Mouse (Mus musculus) midbrain, embryonic 12.5 days (tissue): ENCODE measurements around the gene Ppp1r26. TPM values are rescaled to one million over a fixed set of nuclear protein-coding genes. Genes with fewer than 3 reads are reported as not detected.
A peak's percentile ranks its signal among the peaks of the same experiment; 100 is the strongest.

Experiments
- ATAC-seq: fragments of 200-750 bp; cut with Nextera tagmentation; 2 replicates; pipeline ENCODE4 v1.8.0; 2017; ENCODE audit warnings: low read depth, moderate TSS enrichment, moderate library complexity; ENCODE audit not compliant: low FRiP score
- H3K27ac ChIP-seq: fragments of 300-500 bp; sonication (generic); replicated peaks from 2 replicates; pipeline ENCODE4 v1.5.1; 2016; ENCODE audit warnings: mild to moderate bottlenecking
- H3K27me3 ChIP-seq: fragments of 300-500 bp; sonication (generic); 2 replicates; pipeline ENCODE4 v1.6.1; 2016; ENCODE audit warnings: mild to moderate bottlenecking
- H3K36me3 ChIP-seq: fragments of 300-500 bp; sonication (generic); 2 replicates; pipeline ENCODE4 v1.6.1; 2016
- H3K4me1 ChIP-seq: fragments of 300-500 bp; sonication (generic); 2 replicates; pipeline ENCODE4 v1.6.1; 2016
- H3K4me2 ChIP-seq: fragments of 300-500 bp; sonication (generic); replicated peaks from 2 replicates; pipeline ENCODE4 v1.6.1; 2016; ENCODE audit warnings: mild to moderate bottlenecking, moderate library complexity
- H3K4me3 ChIP-seq: fragments of 300-500 bp; sonication (generic); 2 replicates; pipeline ENCODE4 v1.5.1; 2016; ENCODE audit warnings: mild to moderate bottlenecking
- H3K9ac ChIP-seq: fragments of 300-500 bp; sonication (generic); replicated peaks from 2 replicates; pipeline ENCODE4 v1.6.1; 2016; ENCODE audit warnings: mild to moderate bottlenecking, moderate library complexity
- H3K9me3 ChIP-seq: fragments of 300-500 bp; sonication (generic); 2 replicates; pipeline ENCODE4 v1.6.1; 2016; ENCODE audit warnings: mild to moderate bottlenecking
- WGBS: fragments of 180-500 bp; shearing (Covaris S2); methylation state at CpG from one replicate; pipeline ENCODE4 v1.1.7; 2016; 5-methylcytosine and 5-hydroxymethylcytosine counted together
- polyA plus RNA-seq: library from polyadenylated mRNA; unstranded; fragments of >200 nt; fragmentation: Nextera tagmentation; extraction: Ambion mirVana; gene quantifications from 2 replicates; pipeline ENCODE4 v1.2.1, GENCODE M21; 2016

Gene Ppp1r26
- polyA plus RNA-seq, 1 experiment from 2014 or later = 8.6 TPM

DNA sequence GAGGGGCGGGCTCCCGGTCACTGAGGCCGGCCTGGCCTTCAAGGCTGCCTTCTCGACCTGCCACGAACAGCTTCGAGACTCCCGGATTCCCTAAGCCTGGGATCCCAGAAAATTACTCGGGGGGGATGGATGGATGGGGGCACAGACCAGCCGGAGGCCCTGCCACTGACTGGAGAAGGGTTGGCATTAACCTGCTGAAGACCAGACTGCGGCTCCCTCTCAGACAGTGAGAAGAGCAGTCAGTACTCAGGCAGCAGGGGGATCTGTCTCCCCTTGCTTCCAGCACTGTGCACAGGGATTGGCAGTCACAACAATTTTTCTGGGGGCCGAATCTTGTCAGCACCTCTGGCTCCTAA, 693 bp downstream of the Ppp1r26 start:
- Histone ChIP-seq H3K9me3 (no peaks in the 10 kb centered on the region), H3K27ac (peak overlapping the region; percentile 31; the same call in 1 of the 2 replicates), H3K36me3 (peaks cover 17% of the 10 kb centered on the region), H3K27me3 (peaks cover 10% of the 10 kb centered on the region), H3K9ac (peak overlapping the region; percentile 78), H3K4me1 (peaks cover 20% of the 10 kb centered on the region), H3K4me2 (peak overlapping the region; percentile 91), H3K4me3 (peak overlapping the region; percentile 75)
- ATAC-seq = peak; percentile 34; the same call in 1 of the 2 replicates
- WGBS = 11% methylated on average over 11 of the region's 11 CpGs

DNA sequence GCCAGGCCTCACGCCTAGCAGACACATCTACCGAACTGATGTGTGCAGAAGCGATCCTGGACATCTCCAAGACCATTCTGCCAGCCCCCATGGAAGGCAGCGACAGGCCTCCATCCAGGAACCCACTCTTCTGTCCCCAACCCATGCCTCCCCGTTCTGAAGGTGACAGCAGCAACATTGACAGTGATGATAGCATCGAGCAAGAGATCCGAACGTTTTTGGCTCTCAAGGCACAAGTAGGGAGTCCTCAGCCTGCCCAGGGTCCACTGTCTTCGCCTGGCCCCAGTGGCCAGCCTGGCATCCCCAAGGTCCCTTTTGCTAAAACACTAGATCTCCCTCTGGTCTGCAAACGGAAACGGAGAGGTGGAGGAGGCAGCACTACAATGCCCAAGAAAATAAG, 5.1 kb downstream of the Ppp1r26 start:
- H3K4me1 ChIP-seq = peaks cover 11% of the 10 kb centered on the region
- no peaks in the 10 kb centered on the region; the same call in 1 of the 2 replicates for H3K27me3 ChIP-seq
- no peaks in the 10 kb centered on the region for H3K9me3 ChIP-seq
- H3K36me3 ChIP-seq = peaks cover 24% of the 10 kb centered on the region
- no peak overlapping the region for H3K27ac ChIP-seq
- H3K4me3 ChIP-seq = no peak overlapping the region
- no peak overlapping the region for H3K9ac ChIP-seq
- H3K4me2 ChIP-seq = no peak overlapping the region
- 89% methylated on average over 11 of the region's 11 CpGs for WGBS
- ATAC-seq = no peak

GRCm38 (mm10) chr2:28453539-28453938, 6.9 kb downstream of the Ppp1r26 start:
- no peak overlapping the region for H3K4me3 ChIP-seq
- no peak overlapping the region for H3K9ac ChIP-seq
- ATAC-seq = no peak
- no peaks in the 10 kb centered on the region for H3K4me1 ChIP-seq
- H3K27ac ChIP-seq = no peak overlapping the region
- no peaks in the 10 kb centered on the region for H3K27me3 ChIP-seq
- H3K36me3 ChIP-seq = peaks cover 24% of the 10 kb centered on the region
- H3K9me3 ChIP-seq = no peaks in the 10 kb centered on the region
- no peak overlapping the region for H3K4me2 ChIP-seq
- 90% methylated on average over 6 of the region's 6 CpGs for WGBS

DNA sequence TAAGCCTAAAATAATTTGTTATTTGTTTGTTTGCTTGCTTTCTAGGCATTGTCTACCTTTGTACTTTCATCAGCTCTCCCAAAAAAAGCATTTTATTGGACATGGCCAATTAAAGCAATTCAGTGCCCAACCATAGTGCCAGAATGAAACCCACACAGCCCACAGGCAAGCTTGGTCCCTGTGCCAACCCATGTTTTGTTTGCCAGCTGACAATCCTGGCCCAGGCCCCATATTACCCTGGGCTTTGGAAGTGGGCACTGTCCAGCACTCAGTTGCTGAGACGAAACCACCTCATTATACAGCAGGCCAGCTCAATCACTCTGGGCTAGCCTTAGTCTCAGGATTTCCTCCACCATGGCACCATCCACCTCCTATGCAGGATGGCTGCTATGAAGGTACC, 10.0 kb downstream of the Ppp1r26 start:
- Histone ChIP-seq H3K4me3 (no peak overlapping the region), H3K9ac (no peak overlapping the region), H3K27me3 (no peaks in the 10 kb centered on the region), H3K27ac (no peak overlapping the region), H3K4me1 (no peaks in the 10 kb centered on the region), H3K4me2 (no peak overlapping the region), H3K36me3 (peaks cover 14% of the 10 kb centered on the region), H3K9me3 (no peaks in the 10 kb centered on the region)
- no peak for ATAC-seq
- WGBS = 65% methylated on average over 1 of the region's 1 CpGs

DNA sequence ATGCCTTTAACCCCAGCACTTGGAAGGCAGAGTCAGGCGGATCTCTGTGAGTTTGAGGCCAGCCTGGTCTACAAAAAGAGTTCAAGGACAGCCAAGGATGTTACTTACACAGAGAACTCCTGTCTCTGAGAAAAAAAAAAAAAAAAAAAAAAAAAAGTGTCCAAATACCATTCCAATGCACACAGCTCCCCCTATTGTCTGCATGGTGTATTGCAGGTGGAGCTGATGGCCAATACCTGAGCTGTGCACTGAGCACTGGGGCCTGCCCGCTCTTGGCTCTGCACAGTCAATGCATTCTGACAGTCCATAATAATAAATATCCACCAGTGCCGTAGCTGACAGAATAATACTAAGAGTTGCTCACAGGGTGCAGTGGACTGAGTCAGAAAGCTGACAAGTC, 17.3 kb downstream of the Ppp1r26 start:
- Histone ChIP-seq H3K36me3 (0 out of 2 replicates have a peak, but pooled peaks cover 2% of the 10 kb centered on the region), H3K4me1 (peaks cover 22% of the 10 kb centered on the region), H3K27me3 (peaks cover 16% of the 10 kb centered on the region), H3K9ac (no peak overlapping the region), H3K4me3 (no peak overlapping the region), H3K9me3 (no peaks in the 10 kb centered on the region), H3K27ac (no peak overlapping the region), H3K4me2 (no peak overlapping the region)
- ATAC-seq = no peak
- 47% methylated on average over 3 of the region's 3 CpGs for WGBS

GRCm38 (mm10) chr2:28464919-28465318, 18.3 kb downstream of the Ppp1r26 start:
- H3K36me3 ChIP-seq = peaks cover 12% of the 10 kb centered on the region
- 79% methylated on average over 9 of the region's 9 CpGs for WGBS
- no peak overlapping the region for H3K4me2 ChIP-seq
- H3K9ac ChIP-seq = no peak overlapping the region
- H3K27me3 ChIP-seq = peaks cover 16% of the 10 kb centered on the region
- H3K4me3 ChIP-seq = no peak overlapping the region
- H3K27ac ChIP-seq = no peak overlapping the region
- no peak for ATAC-seq
- H3K9me3 ChIP-seq = no peaks in the 10 kb centered on the region
- peaks cover 22% of the 10 kb centered on the region for H3K4me1 ChIP-seq

DNA sequence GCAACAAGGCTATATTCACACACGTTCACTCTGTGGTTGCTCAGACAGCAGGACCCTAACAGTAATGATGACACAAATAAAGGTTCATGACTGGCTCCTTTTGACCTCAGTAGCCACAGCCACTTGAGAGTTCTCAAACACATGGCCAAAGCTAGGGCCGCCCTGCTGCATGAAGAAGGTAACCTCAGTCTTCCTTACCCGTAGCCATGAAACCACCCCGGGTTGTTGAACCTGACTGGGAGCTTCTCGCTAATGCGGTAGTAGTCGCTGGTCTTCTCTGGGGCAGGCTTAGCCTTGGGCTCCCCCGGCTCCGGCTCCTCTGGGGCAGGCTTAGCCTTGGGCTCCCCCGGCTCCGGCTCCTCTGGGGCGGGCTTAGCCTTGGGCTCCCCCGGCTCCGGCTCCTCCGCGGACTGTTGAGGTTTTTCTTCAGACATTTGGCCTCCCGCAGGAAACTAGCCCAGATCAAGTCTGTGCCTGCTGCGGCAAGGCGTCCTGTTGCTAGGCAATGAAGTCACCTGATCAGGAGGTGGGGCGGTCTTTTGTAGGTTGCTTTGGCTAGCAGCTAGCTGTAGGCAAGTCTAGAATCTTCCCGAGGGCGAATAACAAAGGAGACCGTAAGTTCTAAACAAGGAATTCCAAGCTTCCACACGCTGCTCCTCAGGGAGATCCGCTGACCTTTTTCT, 19.4 kb downstream of the Ppp1r26 start, which contains the start of gene 1700007K13Rik:
1700007K13Rik (minus strand) TSS at position 497 of the 683 bp plus-strand sequence.
- H3K27ac ChIP-seq = no peak within 1 kb of the TSS
- peak within 1 kb of the TSS; percentile 56 for H3K4me2 ChIP-seq
- H3K4me1 ChIP-seq = peaks cover 22% of the 10 kb centered on the region
- 4% methylated on average over 25 of the region's 25 CpGs for WGBS
- peaks cover 16% of the 10 kb centered on the region for H3K27me3 ChIP-seq
- ATAC-seq = peak; percentile 48; the same call in 1 of the 2 replicates
- peak within 1 kb of the TSS; percentile 41; the same call in 1 of the 2 replicates for H3K9ac ChIP-seq
- peak within 1 kb of the TSS; percentile 27 for H3K4me3 ChIP-seq
- H3K36me3 ChIP-seq = peaks cover 23% of the 10 kb centered on the region
- no peaks in the 10 kb centered on the region for H3K9me3 ChIP-seq

DNA sequence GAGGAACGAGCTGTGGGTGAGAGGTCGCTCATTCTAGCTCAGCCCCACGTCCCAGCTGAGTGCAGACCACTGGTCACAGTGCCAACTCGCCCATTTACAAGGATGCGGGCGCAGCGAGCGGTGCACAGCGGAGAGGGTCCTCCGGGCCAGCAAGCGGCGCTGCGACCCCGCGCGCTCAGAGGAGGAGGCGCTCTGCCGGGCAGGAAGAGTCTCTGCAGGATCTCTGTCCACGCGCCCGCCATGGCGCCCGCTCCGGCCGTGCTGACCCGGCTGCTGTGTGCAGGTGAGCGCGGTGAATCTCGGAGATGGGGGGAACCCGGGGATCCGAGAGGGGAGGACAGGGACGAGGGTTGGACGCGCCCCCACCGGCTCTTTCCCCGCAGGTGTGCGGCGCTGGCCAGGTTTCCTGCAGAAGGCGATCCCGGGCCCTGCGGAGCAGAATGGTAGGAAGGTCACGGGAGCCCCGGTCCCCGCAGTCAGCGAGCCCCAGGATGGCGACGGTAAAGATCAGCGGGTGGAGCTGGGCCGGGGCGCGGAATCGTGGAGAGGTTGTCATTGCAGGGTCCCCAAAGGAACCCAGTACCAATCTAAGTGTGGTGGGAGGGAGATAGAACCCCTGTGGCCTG, 21.4 kb downstream of the Ppp1r26 start, which contains the start of gene Mrps2:
Mrps2 (plus strand) TSS at position 207 of the 626 bp plus-strand sequence.
- under 1% methylated on average over 51 of the region's 52 CpGs for WGBS

DNA sequence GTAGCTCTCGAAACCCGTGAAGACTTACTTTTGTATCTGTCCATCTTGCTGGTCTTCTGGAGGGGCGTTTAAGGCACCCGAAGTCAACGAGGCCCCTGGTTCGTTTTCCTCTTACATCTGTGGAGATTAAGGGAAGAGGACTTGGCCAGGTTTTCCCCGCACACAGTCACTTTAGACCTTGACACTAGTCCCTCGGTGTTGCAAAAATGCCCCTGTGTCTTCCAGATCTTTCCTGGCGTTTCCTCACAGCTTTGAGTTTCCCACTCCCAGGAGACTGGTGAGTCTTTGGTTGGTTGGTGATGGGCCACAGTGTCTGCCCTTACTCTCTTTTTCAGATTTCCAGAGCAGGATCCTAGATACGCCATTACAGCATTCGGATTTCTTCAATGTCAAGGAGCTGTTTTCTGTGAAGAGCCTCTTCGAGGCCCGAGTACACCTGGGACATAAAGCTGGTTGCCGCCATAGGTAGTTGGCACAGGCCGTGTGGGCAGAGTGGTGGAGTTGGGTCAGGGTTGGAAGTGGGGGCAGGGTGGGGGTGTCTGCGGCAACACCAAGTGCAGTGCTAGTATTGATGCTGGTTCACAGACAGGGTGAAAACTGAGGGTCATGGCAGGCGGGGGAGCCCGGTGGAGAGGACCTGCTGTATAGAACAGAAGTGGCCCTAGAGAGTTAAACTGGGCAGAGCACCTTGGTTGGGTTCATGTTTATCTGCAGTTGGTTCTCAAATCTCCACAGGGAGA, 22.1 kb downstream of the Ppp1r26 start:
- 54% methylated on average over 18 of the region's 18 CpGs for WGBS
- Histone ChIP-seq H3K4me2 (peak overlapping the region; percentile 83), H3K27ac (no peak overlapping the region), H3K27me3 (peaks cover 16% of the 10 kb centered on the region), H3K36me3 (peaks cover 46% of the 10 kb centered on the region), H3K4me3 (peak overlapping the region; percentile 75), H3K9ac (peak overlapping the region; percentile 90), H3K4me1 (peaks cover 22% of the 10 kb centered on the region), H3K9me3 (no peaks in the 10 kb centered on the region; the same call in 1 of the 2 replicates)
- no peak for ATAC-seq

More for the DNA sequence above, 21.4 kb downstream of the Ppp1r26 start, which contains the start of gene Mrps2:
- Histone ChIP-seq H3K4me3 (peak within 1 kb of the TSS; percentile 75), H3K27me3 (peaks cover 16% of the 10 kb centered on the region), H3K4me1 (peaks cover 22% of the 10 kb centered on the region), H3K4me2 (peak within 1 kb of the TSS; percentile 83), H3K27ac (no peak within 1 kb of the TSS), H3K9ac (peak within 1 kb of the TSS; percentile 90), H3K9me3 (no peaks in the 10 kb centered on the region; the same call in 1 of the 2 replicates), H3K36me3 (peaks cover 43% of the 10 kb centered on the region)
- peak; percentile 88 for ATAC-seq

DNA sequence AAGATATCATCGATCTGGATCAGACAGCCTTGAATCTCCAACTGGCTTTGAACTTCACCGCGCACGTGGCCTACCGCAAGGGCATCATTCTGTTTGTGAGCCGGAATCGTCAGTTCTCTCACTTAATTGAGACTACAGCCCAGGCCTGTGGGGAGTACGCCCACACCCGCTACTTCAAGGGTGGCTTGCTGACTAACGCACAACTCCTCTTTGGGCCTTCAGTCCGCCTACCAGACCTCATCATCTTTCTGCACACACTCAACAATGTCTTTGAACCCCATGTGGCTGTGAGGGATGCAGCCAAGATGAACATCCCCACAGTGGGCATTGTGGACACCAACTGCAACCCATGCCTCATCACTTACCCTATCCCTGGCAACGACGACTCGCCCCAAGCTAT, 22.9 kb downstream of the Ppp1r26 start:
- Histone ChIP-seq H3K9me3 (no peaks in the 10 kb centered on the region; the same call in 1 of the 2 replicates), H3K27me3 (peaks cover 16% of the 10 kb centered on the region), H3K4me2 (no peak overlapping the region), H3K36me3 (peaks cover 46% of the 10 kb centered on the region), H3K9ac (no peak overlapping the region), H3K27ac (no peak overlapping the region), H3K4me3 (no peak overlapping the region), H3K4me1 (peaks cover 22% of the 10 kb centered on the region)
- no peak for ATAC-seq
- 97% methylated on average over 14 of the region's 14 CpGs for WGBS

- 87% methylated on average over 2 of the region's 2 CpGs for WGBS
- ATAC-seq = no peak
- Histone ChIP-seq H3K4me3 (no peak overlapping the region), H3K36me3 (peaks cover 46% of the 10 kb centered on the region), H3K4me2 (no peak overlapping the region), H3K4me1 (peaks cover 18% of the 10 kb centered on the region), H3K27ac (no peak overlapping the region), H3K9ac (no peak overlapping the region), H3K27me3 (0 out of 2 replicates have a peak, but pooled peaks cover 4% of the 10 kb centered on the region), H3K9me3 (no peaks in the 10 kb centered on the region; the same call in 1 of the 2 replicates)
Observed at GRCm38 (mm10) chr2:28470591-28470990, 24.0 kb downstream of the Ppp1r26 start.
